Mouse (Mus musculus): ENCODE data around the gene Asna1. TPM values are rescaled to one million over a fixed set of nuclear protein-coding genes. Genes with fewer than 3 reads are reported as not detected.
A peak's percentile ranks its signal among the peaks of the same experiment; 100 is the strongest.

Gene Asna1
- polyA plus RNA-seq, 1 experiment from 2014 or later: 33.2 TPM

GRCm38 (mm10) chr8:85017209-85017608 lies 7.9 kb downstream of the Asna1 start:
- TF ChIP-seq CTCF (IDR thresholded peaks at IDR 0.05; ENCODE audit: low read depth) (no peak), EP300 (IDR thresholded peaks at IDR 0.05; ENCODE audit: low read depth) (no peak)
- WGBS (ENCODE audit: insufficient replicate concordance): 69% methylated on average over 5 of the region's 5 CpGs
- Histone ChIP-seq H3K4me2 (ENCODE audit: low read depth, low read length) (no peak overlapping the region), H3K27ac (ENCODE audit: low read depth) (no peak overlapping the region), H3K36me3 (replicated peaks; ENCODE audit: insufficient read depth, low read length) (peaks cover 24% of the 10 kb centered on the region; the same call in 1 of the 2 replicates), H3K4me1 (ENCODE audit: insufficient read depth) (peaks cover 4% of the 10 kb centered on the region; the same call in 1 of the 2 replicates), H3K27me3 (ENCODE audit: insufficient read depth, low read length) (peaks cover 19% of the 10 kb centered on the region), H3K4me3 (ENCODE audit: low read depth, low read length) (no peak overlapping the region), H3K9me3 (ENCODE audit: low read length) (no peaks in the 10 kb centered on the region), H3K9ac (replicated peaks) (no peak overlapping the region)
- no peak for ATAC-seq
- DNase-seq: no peak

GRCm38 (mm10) chr8:85016724-85017123 lies 8.4 kb downstream of the Asna1 start:
- no peaks in the 10 kb centered on the region for H3K9me3 ChIP-seq (ENCODE audit: low read length)
- ATAC-seq (no peak), DNase-seq (no peak)
- no peak overlapping the region for H3K9ac ChIP-seq (replicated peaks)
- peaks cover 21% of the 10 kb centered on the region; the same call in 1 of the 2 replicates for H3K36me3 ChIP-seq (replicated peaks; ENCODE audit: insufficient read depth, low read length)
- H3K4me3 ChIP-seq (ENCODE audit: low read depth, low read length): no peak overlapping the region
- 70% methylated on average over 10 of the region's 10 CpGs for WGBS (ENCODE audit: insufficient replicate concordance)
- no peak for TF ChIP-seq CTCF (IDR thresholded peaks at IDR 0.05; ENCODE audit: low read depth)
- no peak for TF ChIP-seq EP300 (IDR thresholded peaks at IDR 0.05; ENCODE audit: low read depth)
- peaks cover 4% of the 10 kb centered on the region; the same call in 1 of the 2 replicates for H3K4me1 ChIP-seq (ENCODE audit: insufficient read depth)
- H3K4me2 ChIP-seq (ENCODE audit: low read depth, low read length): no peak overlapping the region
- H3K27me3 ChIP-seq (ENCODE audit: insufficient read depth, low read length): peaks cover 22% of the 10 kb centered on the region
- H3K27ac ChIP-seq (ENCODE audit: low read depth): no peak overlapping the region

GRCm38 (mm10) chr8:85014431-85014830 lies 10.7 kb downstream of the Asna1 start, which contains the start of gene Best2:
Gene Best2, minus strand, starts transcription at chr8:85014531.
- Histone ChIP-seq H3K4me2 (ENCODE audit: low read depth, low read length) (peak within 1 kb of the TSS; percentile 66), H3K4me3 (ENCODE audit: low read depth, low read length) (peak within 1 kb of the TSS; percentile 21; the same call in 1 of the 2 replicates), H3K27ac (ENCODE audit: low read depth) (no peak within 1 kb of the TSS), H3K9me3 (ENCODE audit: low read length) (no peaks in the 10 kb centered on the region), H3K36me3 (replicated peaks; ENCODE audit: insufficient read depth, low read length) (peaks cover 13% of the 10 kb centered on the region; the same call in 1 of the 2 replicates), H3K27me3 (ENCODE audit: insufficient read depth, low read length) (peaks cover 37% of the 10 kb centered on the region), H3K9ac (replicated peaks) (no peak within 1 kb of the TSS; the same call in 1 of the 2 replicates), H3K4me1 (ENCODE audit: insufficient read depth) (peaks cover 4% of the 10 kb centered on the region; the same call in 1 of the 2 replicates)
- TF ChIP-seq EP300 (IDR thresholded peaks at IDR 0.05; ENCODE audit: low read depth): no peak
- TF ChIP-seq CTCF (IDR thresholded peaks at IDR 0.05; ENCODE audit: low read depth): no peak
- ATAC-seq (no peak), DNase-seq (no peak)
- 50% methylated on average over 2 of the region's 2 CpGs for WGBS (ENCODE audit: insufficient replicate concordance)

- Histone ChIP-seq H3K27me3 (ENCODE audit: insufficient read depth, low read length) (peaks cover 41% of the 10 kb centered on the region), H3K9me3 (ENCODE audit: low read length) (no peaks in the 10 kb centered on the region), H3K4me2 (ENCODE audit: low read depth, low read length) (peak overlapping the region; percentile 66), H3K4me3 (ENCODE audit: low read depth, low read length) (peak overlapping the region; percentile 21; the same call in 1 of the 2 replicates), H3K4me1 (ENCODE audit: insufficient read depth) (peaks cover 4% of the 10 kb centered on the region; the same call in 1 of the 2 replicates), H3K36me3 (replicated peaks; ENCODE audit: insufficient read depth, low read length) (peaks cover 6% of the 10 kb centered on the region; the same call in 1 of the 2 replicates), H3K27ac (ENCODE audit: low read depth) (no peak overlapping the region), H3K9ac (replicated peaks) (no peak overlapping the region; the same call in 1 of the 2 replicates)
- ATAC-seq (peak; percentile 70), DNase-seq (peak; percentile 81)
- peak; percentile 80 for TF ChIP-seq CTCF (IDR thresholded peaks at IDR 0.05; ENCODE audit: low read depth)
- no peak for TF ChIP-seq EP300 (IDR thresholded peaks at IDR 0.05; ENCODE audit: low read depth)
- 4% methylated on average over 25 of the region's 26 CpGs for WGBS (ENCODE audit: insufficient replicate concordance)
Observed at GRCm38 (mm10) chr8:85013230-85013840, 11.7 kb downstream of the Asna1 start.

- no peak overlapping the region for H3K4me2 ChIP-seq (ENCODE audit: low read depth, low read length)
- no peak overlapping the region for H3K4me3 ChIP-seq (ENCODE audit: low read depth, low read length)
- WGBS (ENCODE audit: insufficient replicate concordance): 11% methylated on average over 28 of the region's 28 CpGs
- DNase-seq (no peak), ATAC-seq (no peak)
- TF ChIP-seq EP300 (IDR thresholded peaks at IDR 0.05; ENCODE audit: low read depth): no peak
- TF ChIP-seq CTCF (IDR thresholded peaks at IDR 0.05; ENCODE audit: low read depth): no peak
- no peak overlapping the region for H3K9ac ChIP-seq (replicated peaks)
- H3K4me1 ChIP-seq (ENCODE audit: insufficient read depth): peaks cover 4% of the 10 kb centered on the region; the same call in 1 of the 2 replicates
- H3K9me3 ChIP-seq (ENCODE audit: low read length): no peaks in the 10 kb centered on the region
- no peak overlapping the region for H3K27ac ChIP-seq (ENCODE audit: low read depth)
- H3K36me3 ChIP-seq (replicated peaks; ENCODE audit: insufficient read depth, low read length): no peaks in the 10 kb centered on the region
- peaks cover 46% of the 10 kb centered on the region for H3K27me3 ChIP-seq (ENCODE audit: insufficient read depth, low read length)
Observed at GRCm38 (mm10) chr8:85011242-85011641, 13.8 kb downstream of the Asna1 start.

GRCm38 (mm10) chr8:85007686-85008085 lies 17.4 kb downstream of the Asna1 start:
- Histone ChIP-seq H3K27me3 (ENCODE audit: insufficient read depth, low read length) (peaks cover 32% of the 10 kb centered on the region), H3K36me3 (replicated peaks; ENCODE audit: insufficient read depth, low read length) (no peaks in the 10 kb centered on the region; the same call in 1 of the 2 replicates), H3K27ac (ENCODE audit: low read depth) (no peak overlapping the region), H3K4me1 (ENCODE audit: insufficient read depth) (no peaks in the 10 kb centered on the region), H3K4me2 (ENCODE audit: low read depth, low read length) (no peak overlapping the region), H3K9ac (replicated peaks) (no peak overlapping the region), H3K4me3 (ENCODE audit: low read depth, low read length) (no peak overlapping the region), H3K9me3 (ENCODE audit: low read length) (no peaks in the 10 kb centered on the region)
- peak; percentile 58 for ATAC-seq
- WGBS (ENCODE audit: insufficient replicate concordance): 18% methylated on average over 25 of the region's 25 CpGs
- TF ChIP-seq CTCF (IDR thresholded peaks at IDR 0.05; ENCODE audit: low read depth) (peak; percentile 76), EP300 (IDR thresholded peaks at IDR 0.05; ENCODE audit: low read depth) (no peak)
- DNase-seq: peak; percentile 79

Data from liver, postnatal 0 days (tissue).